Mouse (Mus musculus): ENCODE data around the gene Abtb2.

Gene Abtb2

GRCm38 (mm10) chr2:103664341-103664740, 98.2 kb downstream of the Abtb2 start:
- peak; percentile 55 to 67 for DNase-seq

- peak; percentile 73 to 84 for DNase-seq
These were observed 102.1 kb downstream of the Abtb2 start for GRCm38 (mm10) chr2:103667962-103668815.

- DNase-seq: no peak
These were observed 102.8 kb downstream of the Abtb2 start for GRCm38 (mm10) chr2:103668939-103669338.

- no peak for DNase-seq
These were observed 103.5 kb downstream of the Abtb2 start for GRCm38 (mm10) chr2:103669561-103669960.

GRCm38 (mm10) chr2:103670276-103670680, 104.2 kb downstream of the Abtb2 start:
- peak; percentile 9 to 36 for DNase-seq

- peak; percentile 29 to 39 for DNase-seq
These were observed 106.5 kb downstream of the Abtb2 start for GRCm38 (mm10) chr2:103672573-103673119.

- DNase-seq: no peak
These were observed 107.5 kb downstream of the Abtb2 start for GRCm38 (mm10) chr2:103673609-103674008.

- DNase-seq: no peak
These were observed 109.3 kb downstream of the Abtb2 start for GRCm38 (mm10) chr2:103675391-103675790.

GRCm38 (mm10) chr2:103676808-103677207, 110.7 kb downstream of the Abtb2 start:
- DNase-seq: no peak

GRCm38 (mm10) chr2:103677614-103678369, 111.7 kb downstream of the Abtb2 start:
- no peak for DNase-seq

- DNase-seq: no peak
These were observed 112.3 kb downstream of the Abtb2 start for GRCm38 (mm10) chr2:103678433-103678832.

GRCm38 (mm10) chr2:103680364-103681110, 114.4 kb downstream of the Abtb2 start:
- peak; percentile 51 to 52 for DNase-seq

- DNase-seq: peak; percentile 41 to 48
These were observed 115.0 kb downstream of the Abtb2 start for GRCm38 (mm10) chr2:103681149-103681548.

- DNase-seq: peak; percentile 85 to 94
These were observed 116.2 kb downstream of the Abtb2 start for GRCm38 (mm10) chr2:103682261-103682722.

GRCm38 (mm10) chr2:103682927-103683442, 116.9 kb downstream of the Abtb2 start:
- DNase-seq: peak; percentile 62 to 69

- DNase-seq: peak; percentile 45 to 48
These were observed 118.3 kb downstream of the Abtb2 start for GRCm38 (mm10) chr2:103684431-103684830.

- DNase-seq: peak; percentile 76 to 84
These were observed 118.9 kb downstream of the Abtb2 start for GRCm38 (mm10) chr2:103684926-103685577.

- no peak for DNase-seq
These were observed 119.5 kb downstream of the Abtb2 start for GRCm38 (mm10) chr2:103685581-103685980.

GRCm38 (mm10) chr2:103687143-103687542, 121.0 kb downstream of the Abtb2 start:
- DNase-seq: peak in 1 of 2 experiments; percentile 49

- DNase-seq: no peak
These were observed 121.8 kb downstream of the Abtb2 start for GRCm38 (mm10) chr2:103687888-103688287.

- no peak for DNase-seq
These were observed 124.3 kb downstream of the Abtb2 start for GRCm38 (mm10) chr2:103690425-103690824.

- no peak for DNase-seq
These were observed 124.7 kb downstream of the Abtb2 start for GRCm38 (mm10) chr2:103690828-103691227.

Measured in thymus, postnatal 36 days (tissue).